Mouse (Mus musculus) cerebellum, adult 2 months (tissue): ENCODE data around the gene Atp5f1.

Experiments
- CTCF ChIP-seq: fragments of 200-500 bp; IDR thresholded peaks from 2 replicates; pipeline ENCODE4 v1.5.1; 2011; ENCODE audit warnings: low read depth, mild to moderate bottlenecking, control low read depth, low read length, moderate library complexity, borderline replicate concordance; ENCODE audit not compliant: insufficient read depth
- POLR2A ChIP-seq: fragments of 200-500 bp; IDR thresholded peaks from 2 replicates; pipeline ENCODE4 v1.6.1; 2011; ENCODE audit warnings: low read length, control low read depth, borderline replicate concordance; ENCODE audit not compliant: insufficient read depth

DNA sequence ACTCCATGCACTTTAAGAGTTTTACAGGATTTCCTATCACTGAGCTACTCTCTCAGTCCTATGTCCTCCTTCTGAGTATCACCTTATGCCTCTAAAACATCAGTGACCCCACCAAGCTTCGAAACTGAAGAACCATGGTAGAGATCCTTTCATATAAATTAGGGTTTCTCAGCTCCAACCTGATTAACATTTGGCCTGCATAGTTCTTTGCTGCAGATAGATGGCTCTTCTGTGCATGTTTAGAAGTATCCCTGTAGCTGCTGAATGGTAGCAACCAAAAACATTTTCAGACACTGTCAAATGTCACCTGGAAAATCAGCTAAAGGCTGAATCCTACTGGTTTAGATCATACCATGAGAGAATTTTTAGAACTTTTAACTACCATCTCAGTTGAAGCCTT, 2.7 kb downstream of the Atp5f1 start:
- no peak for TF ChIP-seq CTCF
- no peak for TF ChIP-seq POLR2A
